Mouse (Mus musculus): ENCODE data around the gene Usp19. TPM values are rescaled to one million over a fixed set of nuclear protein-coding genes. Genes with fewer than 3 reads are reported as not detected.
A peak's percentile ranks its signal among the peaks of the same experiment; 100 is the strongest.

Usp19 gene
- polyA plus RNA-seq, 1 experiment: 133 TPM

GRCm38 (mm10) chr9:108451519-108452160 is 38.8 kb upstream of the Usp19 start:
- 0 out of 2 replicates have a peak overlapping the region, but pooled peaks have one; percentile 57 for H3K4me3 ChIP-seq (ENCODE audit: extremely low read depth, insufficient read depth, insufficient read length)
- TF ChIP-seq POLR2A (IDR thresholded peaks at IDR 0.05; ENCODE audit: low read depth, low read length): no peak
- no peak for TF ChIP-seq CTCF (IDR thresholded peaks at IDR 0.05; ENCODE audit: extremely low read depth, insufficient read depth, insufficient read length, insufficient replicate concordance)
- H3K27ac ChIP-seq (ENCODE audit: insufficient read depth, low read length): no peak overlapping the region
- no peaks in the 10 kb centered on the region for H3K36me3 ChIP-seq (ENCODE audit: control insufficient read depth, insufficient read depth, low read length)
- peaks cover 6% of the 10 kb centered on the region; the same call in 1 of the 2 replicates for H3K4me1 ChIP-seq (ENCODE audit: control insufficient read depth, insufficient read depth, insufficient read length)
- H3K27me3 ChIP-seq (ENCODE audit: control insufficient read depth, insufficient read depth, low read length): no peaks in the 10 kb centered on the region
- WGBS: 81% methylated on average over 6 of the region's 6 CpGs
- DNase-seq (ENCODE audit: low read depth in 1 of 2, low spot score in 2 of 2): no peak

- Histone ChIP-seq H3K4me3 (ENCODE audit: extremely low read depth, insufficient read depth, insufficient read length) (peak overlapping the region; percentile 57), H3K36me3 (ENCODE audit: control insufficient read depth, insufficient read depth, low read length) (no peaks in the 10 kb centered on the region), H3K4me1 (ENCODE audit: control insufficient read depth, insufficient read depth, insufficient read length) (peaks cover 6% of the 10 kb centered on the region; the same call in 1 of the 2 replicates), H3K27ac (ENCODE audit: insufficient read depth, low read length) (no peak overlapping the region), H3K27me3 (ENCODE audit: control insufficient read depth, insufficient read depth, low read length) (no peaks in the 10 kb centered on the region)
- WGBS: 2% methylated on average over 39 of the region's 40 CpGs
- DNase-seq (ENCODE audit: low read depth in 1 of 2, low spot score in 2 of 2): peak; percentile 59 to 84
- TF ChIP-seq POLR2A (IDR thresholded peaks at IDR 0.05; ENCODE audit: low read depth, low read length) (no peak), CTCF (IDR thresholded peaks at IDR 0.05; ENCODE audit: extremely low read depth, insufficient read depth, insufficient read length, insufficient replicate concordance) (peak; percentile 77)
Observed at GRCm38 (mm10) chr9:108452291-108452906, 38.0 kb upstream of the Usp19 start.

- Histone ChIP-seq H3K27me3 (ENCODE audit: control insufficient read depth, insufficient read depth, low read length) (no peaks in the 10 kb centered on the region), H3K4me3 (ENCODE audit: extremely low read depth, insufficient read depth, insufficient read length) (no peak overlapping the region), H3K27ac (ENCODE audit: insufficient read depth, low read length) (no peak overlapping the region), H3K4me1 (ENCODE audit: control insufficient read depth, insufficient read depth, insufficient read length) (peaks cover 6% of the 10 kb centered on the region; the same call in 1 of the 2 replicates), H3K36me3 (ENCODE audit: control insufficient read depth, insufficient read depth, low read length) (no peaks in the 10 kb centered on the region)
- no peak for DNase-seq (ENCODE audit: low read depth in 1 of 2, low spot score in 2 of 2)
- WGBS: 60% methylated on average over 6 of the region's 6 CpGs
- no peak for TF ChIP-seq POLR2A (IDR thresholded peaks at IDR 0.05; ENCODE audit: low read depth, low read length)
- TF ChIP-seq CTCF (IDR thresholded peaks at IDR 0.05; ENCODE audit: extremely low read depth, insufficient read depth, insufficient read length, insufficient replicate concordance): no peak
Observed at GRCm38 (mm10) chr9:108452911-108453310, 37.5 kb upstream of the Usp19 start.

GRCm38 (mm10) chr9:108453458-108453857 is 36.9 kb upstream of the Usp19 start:
- no peak for DNase-seq (ENCODE audit: low read depth in 1 of 2, low spot score in 2 of 2)
- 57% methylated on average over 4 of the region's 4 CpGs for WGBS
- Histone ChIP-seq H3K27ac (ENCODE audit: insufficient read depth, low read length) (no peak overlapping the region), H3K4me1 (ENCODE audit: control insufficient read depth, insufficient read depth, insufficient read length) (peaks cover 6% of the 10 kb centered on the region; the same call in 1 of the 2 replicates), H3K36me3 (ENCODE audit: control insufficient read depth, insufficient read depth, low read length) (no peaks in the 10 kb centered on the region), H3K4me3 (ENCODE audit: extremely low read depth, insufficient read depth, insufficient read length) (no peak overlapping the region), H3K27me3 (ENCODE audit: control insufficient read depth, insufficient read depth, low read length) (no peaks in the 10 kb centered on the region)
- TF ChIP-seq POLR2A (IDR thresholded peaks at IDR 0.05; ENCODE audit: low read depth, low read length) (no peak), CTCF (IDR thresholded peaks at IDR 0.05; ENCODE audit: extremely low read depth, insufficient read depth, insufficient read length, insufficient replicate concordance) (no peak)

DNA sequence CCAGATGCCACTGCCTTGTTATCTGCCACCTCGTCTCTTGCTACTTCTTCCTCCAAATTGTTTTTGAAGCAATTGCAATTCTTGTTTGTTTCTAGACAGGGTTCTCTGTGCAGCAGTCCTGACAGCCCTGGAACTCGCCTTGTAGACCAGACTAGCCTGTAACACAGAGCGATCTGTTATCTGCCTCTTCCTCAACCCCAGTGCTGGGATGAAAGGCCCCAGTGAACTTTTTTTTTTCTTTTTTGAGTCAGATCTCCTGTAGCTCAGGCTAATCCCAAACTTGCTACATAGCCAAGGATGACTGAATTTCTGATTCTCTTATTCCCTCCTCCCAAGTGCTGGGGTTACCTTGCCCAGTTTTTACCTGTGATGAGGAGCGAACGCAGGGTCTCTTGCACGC is 36.0 kb upstream of the Usp19 start:
- Histone ChIP-seq H3K27ac (ENCODE audit: insufficient read depth, low read length) (no peak overlapping the region), H3K4me1 (ENCODE audit: control insufficient read depth, insufficient read depth, insufficient read length) (peaks cover 6% of the 10 kb centered on the region; the same call in 1 of the 2 replicates), H3K4me3 (ENCODE audit: extremely low read depth, insufficient read depth, insufficient read length) (no peak overlapping the region), H3K27me3 (ENCODE audit: control insufficient read depth, insufficient read depth, low read length) (no peaks in the 10 kb centered on the region), H3K36me3 (ENCODE audit: control insufficient read depth, insufficient read depth, low read length) (no peaks in the 10 kb centered on the region)
- no peak for TF ChIP-seq POLR2A (IDR thresholded peaks at IDR 0.05; ENCODE audit: low read depth, low read length)
- 89% methylated on average over 6 of the region's 6 CpGs for WGBS
- no peak for DNase-seq (ENCODE audit: low read depth in 1 of 2, low spot score in 2 of 2)

GRCm38 (mm10) chr9:108455747-108456571 is 34.4 kb upstream of the Usp19 start:
- H3K27ac ChIP-seq (ENCODE audit: insufficient read depth, low read length): no peak overlapping the region
- DNase-seq (ENCODE audit: low read depth in 1 of 2, low spot score in 2 of 2): no peak
- peaks cover 8% of the 10 kb centered on the region; the same call in 1 of the 2 replicates for H3K4me1 ChIP-seq (ENCODE audit: control insufficient read depth, insufficient read depth, insufficient read length)
- H3K36me3 ChIP-seq (ENCODE audit: control insufficient read depth, insufficient read depth, low read length): no peaks in the 10 kb centered on the region
- 77% methylated on average over 12 of the region's 12 CpGs for WGBS
- TF ChIP-seq POLR2A (IDR thresholded peaks at IDR 0.05; ENCODE audit: low read depth, low read length): no peak
- TF ChIP-seq CTCF (IDR thresholded peaks at IDR 0.05; ENCODE audit: extremely low read depth, insufficient read depth, insufficient read length, insufficient replicate concordance): no peak
- H3K27me3 ChIP-seq (ENCODE audit: control insufficient read depth, insufficient read depth, low read length): no peaks in the 10 kb centered on the region
- no peak overlapping the region for H3K4me3 ChIP-seq (ENCODE audit: extremely low read depth, insufficient read depth, insufficient read length)

Data from spleen, adult 2 months (tissue).